Mouse (Mus musculus) hindbrain, embryonic 11.5 days (tissue): ENCODE data around the gene Nup93. TPM values are rescaled to one million over a fixed set of nuclear protein-coding genes. Genes with fewer than 3 reads are reported as not detected.
A peak's percentile ranks its signal among the peaks of the same experiment; 100 is the strongest.

Source experiments
- ATAC-seq: fragments of 200-750 bp; cut with Nextera tagmentation; 2 replicates; pipeline ENCODE4 v1.8.0; 2017; ENCODE audit warnings: mild to moderate bottlenecking, moderate TSS enrichment, moderate library complexity; ENCODE audit not compliant: low FRiP score
- DNase-seq: peaks from one replicate; pipeline ENCODE4 v3.0.0-alpha.2; 2015; ENCODE audit warnings: low spot score
- H3K27ac ChIP-seq: fragments of 300-500 bp; sonication (generic); 2 replicates; pipeline ENCODE4 v1.5.1; 2014; ENCODE audit warnings: mild to moderate bottlenecking, low read depth, low read length
- H3K27me3 ChIP-seq: fragments of 300-500 bp; sonication (generic); 2 replicates; pipeline ENCODE4 v1.6.1; 2014; ENCODE audit warnings: mild to moderate bottlenecking, low read length, moderate library complexity, mixed read lengths; ENCODE audit not compliant: control insufficient read depth, insufficient read depth
- H3K36me3 ChIP-seq: fragments of 300-500 bp; sonication (generic); 2 replicates; pipeline ENCODE4 v1.6.1; 2014; ENCODE audit warnings: mild to moderate bottlenecking, low read length, moderate library complexity, mixed read lengths; ENCODE audit not compliant: control insufficient read depth, insufficient read depth
- H3K4me1 ChIP-seq: fragments of 300-500 bp; sonication (generic); replicated peaks from 2 replicates; pipeline ENCODE4 v1.6.1; 2014; ENCODE audit warnings: low read length, mixed read lengths; ENCODE audit not compliant: control insufficient read depth, insufficient read depth
- H3K4me2 ChIP-seq: fragments of 300-500 bp; sonication (generic); replicated peaks from 2 replicates; pipeline ENCODE4 v1.6.1; 2014; ENCODE audit warnings: mild to moderate bottlenecking, low read depth, low read length
- H3K4me3 ChIP-seq: fragments of 300-500 bp; sonication (generic); 2 replicates; pipeline ENCODE4 v1.5.1; 2014; ENCODE audit warnings: low read depth, low read length
- H3K9ac ChIP-seq: fragments of 300-500 bp; sonication (generic); 2 replicates; pipeline ENCODE4 v1.6.1; 2014; ENCODE audit warnings: low read depth, low read length
- H3K9me3 ChIP-seq: fragments of 300-500 bp; sonication (generic); 2 replicates; pipeline ENCODE4 v1.6.1; 2016; ENCODE audit warnings: low read length; ENCODE audit not compliant: control insufficient read depth
- WGBS: fragments of 180-500 bp; shearing (Covaris S2); extraction: QIAGEN DNeasy Blood & Tissue Kit; methylation state at CpG from one replicate; pipeline ENCODE4 v1.1.7; 2014; 5-methylcytosine and 5-hydroxymethylcytosine counted together
- polyA plus RNA-seq: library from polyadenylated mRNA; unstranded; fragments of >200 nt; fragmentation: Nextera tagmentation; extraction: Ambion mirVana; gene quantifications from 2 replicates; pipeline ENCODE4 v1.2.1, GENCODE M21; 2014

The Nup93 gene
- polyA plus RNA-seq, 1 experiment from 2014 or later, result 95.1 TPM

DNA sequence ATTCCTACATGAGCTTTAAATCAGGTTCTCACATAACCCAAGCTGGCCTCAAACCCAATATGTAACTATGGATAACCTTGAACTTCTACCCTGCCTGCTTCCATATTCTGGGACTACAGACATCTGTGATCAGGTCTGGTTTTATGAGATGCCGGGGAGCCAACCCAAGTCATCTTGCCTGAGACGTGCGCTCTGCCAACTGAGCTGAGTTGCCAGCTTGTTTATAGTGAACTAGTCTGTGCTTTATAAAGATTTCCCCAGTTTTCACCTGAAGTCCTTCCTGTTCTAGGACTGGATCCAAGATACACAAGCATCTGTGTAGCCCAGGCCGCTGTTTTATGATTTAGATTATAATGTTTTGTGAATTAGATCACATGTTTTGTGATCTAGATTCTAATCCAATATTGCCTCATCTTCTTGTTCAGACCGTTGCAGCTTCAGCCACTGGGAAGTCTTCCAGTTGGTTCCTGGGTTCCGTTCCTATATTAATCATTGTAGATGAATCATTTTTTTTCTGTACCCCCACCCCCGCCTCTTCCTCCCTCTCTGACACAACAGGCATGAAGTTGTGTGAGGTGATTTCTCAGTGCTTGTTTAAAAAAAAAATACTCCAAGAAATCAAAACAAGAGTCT lies 19.7 kb upstream of the Nup93 start:
- no peaks in the 10 kb centered on the region; the same call in 1 of the 2 replicates for H3K27me3 ChIP-seq
- no peak overlapping the region for H3K4me3 ChIP-seq
- no peak overlapping the region for H3K9ac ChIP-seq
- DNase-seq (no peak), ATAC-seq (no peak)
- no peak overlapping the region for H3K4me2 ChIP-seq
- H3K9me3 ChIP-seq, result no peaks in the 10 kb centered on the region
- peaks cover 3% of the 10 kb centered on the region; the same call in 1 of the 2 replicates for H3K4me1 ChIP-seq
- WGBS, result 92% methylated on average over 7 of the region's 7 CpGs
- H3K27ac ChIP-seq, result no peak overlapping the region
- H3K36me3 ChIP-seq, result no peaks in the 10 kb centered on the region

DNA sequence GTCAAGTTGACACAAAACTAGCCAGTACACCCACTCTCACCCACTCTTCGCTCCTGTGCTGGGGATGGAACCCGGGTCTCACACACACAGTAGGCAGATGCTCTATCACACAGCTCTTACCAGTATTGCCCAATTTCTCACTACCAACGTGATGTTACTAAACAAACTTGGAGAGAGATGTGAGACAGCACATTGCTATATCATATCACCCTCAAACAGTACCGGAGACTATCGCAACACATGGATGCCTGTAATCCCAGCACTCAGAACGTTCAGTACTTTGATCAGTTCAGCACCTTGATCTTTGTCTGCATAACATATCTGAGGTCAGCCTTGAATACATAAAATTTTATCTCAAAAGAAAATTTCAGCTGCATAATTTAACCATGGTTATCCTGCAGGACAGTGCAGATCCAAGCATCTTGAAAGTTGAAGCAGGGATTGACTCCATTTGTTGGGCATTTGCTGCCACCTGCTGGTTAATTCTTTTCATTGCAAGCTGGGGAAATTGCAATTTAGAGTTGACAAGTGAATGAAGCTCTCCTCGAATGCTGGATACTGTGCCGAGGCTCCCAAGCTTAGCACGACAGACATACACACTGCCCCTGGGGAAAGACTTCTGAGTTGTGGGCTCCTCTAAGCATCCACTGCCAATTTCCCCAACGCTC lies 15.0 kb upstream of the Nup93 start:
- 0 out of 2 replicates have a peak, but pooled peaks have one; percentile 12 for ATAC-seq
- H3K9ac ChIP-seq, result no peak overlapping the region
- no peak overlapping the region for H3K4me3 ChIP-seq
- no peaks in the 10 kb centered on the region for H3K27me3 ChIP-seq
- WGBS, result 45% methylated on average over 10 of the region's 10 CpGs
- H3K4me1 ChIP-seq, result no peaks in the 10 kb centered on the region
- peak; percentile 88 for DNase-seq
- H3K4me2 ChIP-seq, result 0 out of 2 replicates have a peak overlapping the region, but pooled peaks have one; percentile 11
- no peaks in the 10 kb centered on the region for H3K36me3 ChIP-seq
- no peaks in the 10 kb centered on the region for H3K9me3 ChIP-seq
- no peak overlapping the region for H3K27ac ChIP-seq

GRCm38 (mm10) chr8:94204043-94204442 lies 10.3 kb upstream of the Nup93 start:
- 71% methylated on average over 3 of the region's 3 CpGs for WGBS
- ATAC-seq, result no peak
- H3K4me1 ChIP-seq, result no peaks in the 10 kb centered on the region
- no peak overlapping the region for H3K9ac ChIP-seq
- no peak overlapping the region for H3K4me2 ChIP-seq
- no peaks in the 10 kb centered on the region for H3K36me3 ChIP-seq
- no peaks in the 10 kb centered on the region for H3K9me3 ChIP-seq
- H3K4me3 ChIP-seq, result no peak overlapping the region
- no peaks in the 10 kb centered on the region for H3K27me3 ChIP-seq
- DNase-seq, result no peak
- no peak overlapping the region for H3K27ac ChIP-seq

DNA sequence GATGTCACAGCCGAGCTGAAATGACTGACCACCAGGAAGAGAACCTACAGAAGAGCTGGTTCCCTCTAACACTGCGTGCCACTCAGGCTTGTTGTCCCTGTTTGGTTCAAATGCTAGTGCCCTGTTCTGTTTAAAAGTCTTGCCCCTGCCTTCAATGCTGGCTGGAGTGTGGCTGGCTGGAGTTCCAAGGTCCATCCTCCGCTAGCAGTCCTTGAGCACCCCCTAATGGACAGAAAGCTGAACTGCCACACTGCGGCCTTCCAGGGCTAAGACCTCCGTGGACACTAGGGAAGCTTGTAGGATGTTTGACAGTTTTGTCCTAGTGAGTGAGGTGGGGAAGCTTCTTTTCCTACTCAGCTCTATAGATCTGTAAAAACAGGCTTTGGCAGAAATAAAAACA lies 8.6 kb upstream of the Nup93 start:
- Histone ChIP-seq H3K9ac (no peak overlapping the region), H3K27ac (no peak overlapping the region), H3K9me3 (no peaks in the 10 kb centered on the region), H3K4me3 (no peak overlapping the region), H3K4me1 (no peaks in the 10 kb centered on the region), H3K27me3 (no peaks in the 10 kb centered on the region), H3K36me3 (no peaks in the 10 kb centered on the region), H3K4me2 (no peak overlapping the region)
- 10% methylated on average over 5 of the region's 5 CpGs for WGBS
- DNase-seq (peak; percentile 92), ATAC-seq (no peak)

- Histone ChIP-seq H3K36me3 (no peaks in the 10 kb centered on the region), H3K27ac (no peak overlapping the region), H3K9me3 (no peaks in the 10 kb centered on the region), H3K4me1 (no peaks in the 10 kb centered on the region), H3K9ac (no peak overlapping the region), H3K27me3 (no peaks in the 10 kb centered on the region), H3K4me2 (no peak overlapping the region), H3K4me3 (no peak overlapping the region)
- ATAC-seq (no peak), DNase-seq (no peak)
- 78% methylated on average over 8 of the region's 8 CpGs for WGBS
Measured at GRCm38 (mm10) chr8:94206256-94206655, 8.1 kb upstream of the Nup93 start.

DNA sequence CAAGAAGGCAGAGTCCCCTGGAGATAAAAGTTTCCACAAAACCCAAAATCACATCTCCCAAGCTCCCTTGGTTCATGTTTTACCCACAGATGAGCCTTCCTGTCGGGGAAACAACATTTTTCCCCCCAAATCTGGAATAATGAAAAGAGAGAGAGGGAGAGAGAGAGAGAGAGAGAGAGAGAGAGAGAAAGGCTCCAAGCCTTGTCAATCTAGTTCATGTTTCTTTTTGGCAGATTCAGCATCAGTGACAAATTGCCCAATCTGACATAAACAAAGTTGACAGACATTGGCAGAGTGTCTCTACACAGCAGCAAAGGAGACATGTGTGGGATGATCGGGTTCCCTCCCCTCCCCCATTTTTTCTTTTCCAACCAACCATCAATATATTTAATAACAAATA lies 6.9 kb upstream of the Nup93 start:
- Histone ChIP-seq H3K9me3 (no peaks in the 10 kb centered on the region), H3K27me3 (no peaks in the 10 kb centered on the region), H3K36me3 (no peaks in the 10 kb centered on the region), H3K27ac (no peak overlapping the region), H3K4me2 (no peak overlapping the region), H3K9ac (no peak overlapping the region), H3K4me1 (no peaks in the 10 kb centered on the region), H3K4me3 (no peak overlapping the region)
- DNase-seq (no peak), ATAC-seq (no peak)
- WGBS, result 82% methylated on average over 2 of the region's 2 CpGs

DNA sequence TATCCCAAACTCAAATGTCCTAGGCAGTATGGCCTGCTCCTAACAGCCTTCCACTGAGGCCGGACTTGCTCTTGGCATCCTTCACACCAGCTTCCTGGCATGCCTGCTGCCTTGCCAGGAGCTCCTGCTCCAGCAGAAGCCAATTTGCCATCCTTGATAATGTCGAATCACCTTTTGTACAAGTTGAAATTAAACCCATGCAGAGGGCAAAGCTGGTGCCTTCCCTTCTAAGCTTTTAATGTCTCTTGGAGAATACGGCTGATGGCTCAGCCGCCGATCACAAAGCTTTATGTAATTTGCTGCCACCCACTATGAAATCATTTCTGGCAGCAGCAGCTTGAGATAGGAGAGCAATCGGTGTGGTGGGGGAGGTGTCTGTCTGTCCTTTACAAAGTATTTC lies 4.7 kb upstream of the Nup93 start:
- no peak overlapping the region for H3K9ac ChIP-seq
- H3K4me2 ChIP-seq, result no peak overlapping the region
- H3K9me3 ChIP-seq, result no peaks in the 10 kb centered on the region
- no peaks in the 10 kb centered on the region for H3K4me1 ChIP-seq
- ATAC-seq (no peak), DNase-seq (no peak)
- 88% methylated on average over 6 of the region's 6 CpGs for WGBS
- no peak overlapping the region for H3K27ac ChIP-seq
- no peak overlapping the region for H3K4me3 ChIP-seq
- H3K27me3 ChIP-seq, result no peaks in the 10 kb centered on the region
- H3K36me3 ChIP-seq, result no peaks in the 10 kb centered on the region

DNA sequence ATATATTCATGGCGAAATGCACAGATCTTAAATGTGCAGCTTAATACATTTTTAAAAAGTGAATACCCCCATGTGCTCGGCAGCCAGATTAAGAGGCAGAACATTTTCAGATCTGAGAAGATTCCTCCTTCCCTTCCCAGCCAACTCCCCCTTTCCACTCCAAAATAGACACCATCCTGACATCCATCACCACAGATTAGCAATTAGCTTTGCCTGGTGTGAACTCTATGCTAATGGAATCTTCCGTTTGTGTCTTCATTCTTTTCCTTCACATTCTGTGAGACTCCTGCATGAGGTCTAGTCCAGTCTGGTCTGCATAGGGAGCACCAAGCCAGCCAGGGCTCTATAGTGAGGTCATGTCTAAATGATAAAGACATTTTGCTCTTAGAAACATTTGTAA lies 4.1 kb upstream of the Nup93 start:
- Histone ChIP-seq H3K27ac (no peak overlapping the region), H3K4me2 (no peak overlapping the region), H3K4me1 (no peaks in the 10 kb centered on the region; the same call in 1 of the 2 replicates), H3K9ac (no peak overlapping the region), H3K27me3 (no peaks in the 10 kb centered on the region), H3K36me3 (no peaks in the 10 kb centered on the region), H3K9me3 (no peaks in the 10 kb centered on the region), H3K4me3 (no peak overlapping the region)
- ATAC-seq, result no peak
- DNase-seq, result no peak
- 82% methylated on average over 3 of the region's 3 CpGs for WGBS

GRCm38 (mm10) chr8:94213819-94214218 lies 545 bp upstream of the Nup93 start:
- no peaks in the 10 kb centered on the region; the same call in 1 of the 2 replicates for H3K4me1 ChIP-seq
- DNase-seq (no peak), ATAC-seq (no peak)
- no peak overlapping the region for H3K27ac ChIP-seq
- peak overlapping the region; percentile 92 for H3K4me2 ChIP-seq
- H3K36me3 ChIP-seq, result no peaks in the 10 kb centered on the region
- peak overlapping the region; percentile 82; the same call in 1 of the 2 replicates for H3K4me3 ChIP-seq
- whole genome bisulfite sequencing, result 71% methylated on average over 6 of the region's 6 CpGs
- H3K9ac ChIP-seq, result no peak overlapping the region
- no peaks in the 10 kb centered on the region for H3K9me3 ChIP-seq
- no peaks in the 10 kb centered on the region for H3K27me3 ChIP-seq
